21 mouse cellular contexts compared by ENCODE assay signal in the genomic region with DNA sequence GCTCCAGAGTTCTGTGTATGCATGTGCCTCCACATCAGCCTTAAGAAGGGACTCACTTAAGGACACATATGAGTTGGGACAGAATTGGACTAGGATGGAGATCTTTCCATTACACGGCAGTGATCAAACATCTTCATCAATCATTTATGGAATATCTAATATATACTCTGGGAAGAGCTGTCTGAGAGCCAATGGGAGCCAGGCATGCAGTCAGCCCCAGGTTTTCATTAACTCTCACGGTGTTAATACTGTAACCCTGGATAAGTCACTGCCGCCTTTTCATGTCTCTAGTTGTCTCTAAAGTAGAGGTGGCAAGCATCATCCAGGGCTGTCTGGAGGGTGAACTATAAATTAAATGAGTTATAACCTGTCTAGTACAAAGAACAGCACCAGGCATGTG.
"Had no signal": no experiment of that assay in that cellular context is flagged by ENCODE, and none has a peak within 500 bp of the region (broad histone marks: within the 10 kb centered on the region; RNA-seq: fewer than 3 reads in every experiment).

No protein-coding gene starts in this region.

- H3K27ac ChIP-seq: hindbrain, embryonic 15.5 days; layer of hippocampus, adult 2 months; limb, embryonic 12.5 days; limb, embryonic 15.5 days; liver, embryonic 12.5 days; midbrain, embryonic 12.5 days; neural tube, embryonic 13.5 days; stomach, embryonic 15.5 days had no signal

- H3K4me3 ChIP-seq: hindbrain, embryonic 15.5 days; layer of hippocampus, adult 2 months; limb, embryonic 12.5 days; limb, embryonic 15.5 days; liver, embryonic 12.5 days; liver, embryonic 15.5 days; midbrain, embryonic 12.5 days; myocyte; neural tube, embryonic 13.5 days; stomach, embryonic 15.5 days had no signal

- H3K27me3 ChIP-seq: hindbrain, embryonic 15.5 days; limb, embryonic 15.5 days; liver, embryonic 12.5 days; liver, embryonic 15.5 days; stomach, embryonic 15.5 days had no signal

- H3K9ac ChIP-seq: hindbrain, embryonic 15.5 days; limb, embryonic 12.5 days; limb, embryonic 15.5 days; liver, embryonic 12.5 days; liver, embryonic 15.5 days; midbrain, embryonic 12.5 days; neural tube, embryonic 13.5 days; stomach, embryonic 15.5 days had no signal

- ATAC-seq: intestine, postnatal 0 days; liver, embryonic 12.5 days; midbrain, embryonic 16.5 days had no signal

- DNase-seq: layer of hippocampus, adult 9-11 months; left cerebral cortex, postnatal 4 days; lung, adult 2 months; lung, postnatal 14 days; lung, postnatal 4 days; retina, postnatal 1 day; right cerebral cortex, postnatal 25 days; spleen, adult 18-20 months; thymus, postnatal 25 days had no signal

- H3K4me2 ChIP-seq: hindbrain, embryonic 15.5 days; limb, embryonic 12.5 days; limb, embryonic 15.5 days; liver, embryonic 12.5 days; liver, embryonic 15.5 days; midbrain, embryonic 12.5 days; neural tube, embryonic 13.5 days; stomach, embryonic 15.5 days had no signal

- H3K36me3 ChIP-seq: hindbrain, embryonic 15.5 days; limb, embryonic 12.5 days; limb, embryonic 15.5 days; liver, embryonic 12.5 days; liver, embryonic 15.5 days; midbrain, embryonic 12.5 days; neural tube, embryonic 13.5 days; stomach, embryonic 15.5 days had no signal

- H3K4me1 ChIP-seq: hindbrain, embryonic 15.5 days; stomach, embryonic 15.5 days had no signal

- H3K9me3 ChIP-seq: hindbrain, embryonic 15.5 days; limb, embryonic 12.5 days; limb, embryonic 15.5 days; liver, embryonic 12.5 days; liver, embryonic 15.5 days; midbrain, embryonic 12.5 days; neural tube, embryonic 13.5 days; stomach, embryonic 15.5 days had no signal
